Mouse (Mus musculus): ENCODE results near the gene Dzip1.
A peak's percentile ranks its signal among the peaks of the same experiment; 100 is the strongest.

Dzip1 gene

DNA sequence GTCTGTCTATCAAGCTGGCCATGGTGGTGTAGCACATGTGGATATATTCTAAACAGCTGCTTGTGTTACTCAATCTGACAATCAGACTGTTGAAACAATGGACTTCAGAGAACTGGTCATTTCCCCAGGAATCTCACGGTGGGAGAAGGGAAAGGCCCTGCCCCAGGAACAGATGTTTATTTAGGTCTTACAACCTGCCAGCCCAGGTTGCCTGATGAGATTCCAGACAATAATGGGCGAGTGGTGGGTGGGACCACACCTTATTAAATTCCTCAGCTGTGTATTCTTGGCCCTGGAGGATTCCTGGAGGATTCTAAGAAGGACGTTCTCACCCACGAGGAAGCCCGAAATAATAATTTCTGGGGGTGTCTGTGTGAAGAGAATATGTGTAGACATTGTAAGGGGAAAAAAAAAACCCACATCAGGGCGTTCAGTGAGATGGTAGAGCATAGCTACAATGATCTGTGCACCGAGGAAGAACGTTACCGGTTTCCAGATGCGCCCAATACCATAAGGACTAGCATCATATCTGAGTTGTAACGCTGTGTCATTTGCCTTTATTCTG is 46.8 kb downstream of the Dzip1 start:
- no peak for ATAC-seq (ENCODE audit: insufficient number of reproducible peaks, low FRiP score, low TSS enrichment)

GRCm38 (mm10) chr14:118874786-118875415 is 50.4 kb downstream of the Dzip1 start:
- no peak for ATAC-seq (ENCODE audit: insufficient number of reproducible peaks, low FRiP score, low TSS enrichment)

DNA sequence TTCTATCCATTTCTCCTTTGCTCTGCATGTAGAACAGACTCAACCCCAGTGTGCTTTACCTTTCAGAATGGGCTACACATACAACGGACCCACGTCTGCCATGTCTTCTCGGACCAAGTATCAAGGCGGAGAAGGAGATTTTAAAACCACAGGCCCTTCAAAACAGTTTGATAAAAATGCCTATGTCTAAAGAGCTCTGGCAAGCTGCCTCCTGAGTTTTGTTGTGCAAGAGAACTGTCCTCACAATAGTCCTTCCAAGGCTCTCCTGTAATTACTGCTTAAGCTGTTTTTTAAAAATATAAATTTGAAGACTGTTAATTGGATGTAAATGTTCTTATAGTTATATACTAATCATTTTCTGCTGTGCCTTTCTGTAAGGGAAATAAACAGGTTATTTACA is 51.1 kb downstream of the Dzip1 start:
- no peak for ATAC-seq (ENCODE audit: insufficient number of reproducible peaks, low FRiP score, low TSS enrichment)

DNA sequence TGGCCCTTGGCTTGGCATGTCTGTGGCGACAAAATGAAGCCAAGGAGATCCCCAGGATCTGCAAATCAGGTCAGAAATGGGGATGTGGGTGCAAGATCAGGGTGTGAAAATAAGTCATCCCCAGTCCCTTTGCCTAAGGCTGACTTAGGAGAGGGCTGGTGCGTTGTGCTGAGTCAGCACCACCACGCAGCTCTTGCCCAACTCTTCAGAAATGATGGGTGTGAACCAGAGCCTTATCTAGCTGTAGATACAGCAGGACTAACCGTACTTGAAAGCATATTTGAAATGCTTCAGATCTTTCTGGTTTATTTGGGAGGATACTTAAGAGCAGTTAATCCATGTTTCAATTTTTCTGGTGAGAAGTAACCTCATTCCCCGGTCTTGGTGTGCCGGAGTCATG is 55.5 kb downstream of the Dzip1 start:
- no peak for ATAC-seq (ENCODE audit: insufficient number of reproducible peaks, low FRiP score, low TSS enrichment)

- no peak for ATAC-seq (ENCODE audit: insufficient number of reproducible peaks, low FRiP score, low TSS enrichment)
Observed at GRCm38 (mm10) chr14:118868102-118868724, 57.0 kb downstream of the Dzip1 start.

DNA sequence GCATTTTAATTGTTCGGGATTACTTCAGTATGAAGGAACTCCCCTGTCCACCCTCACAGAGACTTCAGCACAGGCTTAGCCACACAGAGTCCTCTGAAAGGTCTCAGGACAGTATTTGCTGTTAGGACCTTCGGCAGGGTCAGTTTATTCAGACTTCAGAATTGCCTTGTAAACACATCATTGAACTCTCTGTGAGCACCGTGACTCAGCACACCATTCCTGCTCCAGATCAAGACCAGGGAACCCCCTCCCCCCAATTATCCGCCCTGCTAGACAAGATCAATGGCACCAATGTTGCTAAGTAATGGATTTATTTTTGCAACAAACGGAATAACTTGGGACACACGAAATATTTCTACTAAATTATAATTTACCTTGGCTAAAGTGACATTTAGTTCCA is 57.9 kb downstream of the Dzip1 start:
- ATAC-seq (ENCODE audit: insufficient number of reproducible peaks, low FRiP score, low TSS enrichment), result no peak

GRCm38 (mm10) chr14:118866014-118866811 is 59.0 kb downstream of the Dzip1 start:
- no peak for ATAC-seq (ENCODE audit: insufficient number of reproducible peaks, low FRiP score, low TSS enrichment)

DNA sequence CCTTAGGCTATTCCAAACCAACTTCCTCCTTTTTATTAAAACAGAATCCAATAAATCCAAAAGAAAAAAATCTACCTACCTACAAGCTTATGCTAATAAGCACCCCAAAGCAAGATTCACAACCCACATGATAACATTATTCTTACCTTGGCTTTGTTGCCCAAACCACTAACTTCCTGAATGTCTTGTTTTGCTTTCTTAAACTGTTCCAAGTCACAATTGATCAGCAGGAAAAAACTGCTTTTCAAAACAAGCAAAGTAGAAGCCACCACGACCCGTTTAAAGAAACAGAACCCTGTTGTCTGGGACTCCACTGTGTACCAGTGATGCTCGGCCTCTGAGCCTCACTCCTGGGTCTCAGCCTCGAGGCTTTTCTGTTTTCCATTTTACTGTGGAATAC is 60.4 kb downstream of the Dzip1 start:
- ATAC-seq (ENCODE audit: insufficient number of reproducible peaks, low FRiP score, low TSS enrichment), result no peak

DNA sequence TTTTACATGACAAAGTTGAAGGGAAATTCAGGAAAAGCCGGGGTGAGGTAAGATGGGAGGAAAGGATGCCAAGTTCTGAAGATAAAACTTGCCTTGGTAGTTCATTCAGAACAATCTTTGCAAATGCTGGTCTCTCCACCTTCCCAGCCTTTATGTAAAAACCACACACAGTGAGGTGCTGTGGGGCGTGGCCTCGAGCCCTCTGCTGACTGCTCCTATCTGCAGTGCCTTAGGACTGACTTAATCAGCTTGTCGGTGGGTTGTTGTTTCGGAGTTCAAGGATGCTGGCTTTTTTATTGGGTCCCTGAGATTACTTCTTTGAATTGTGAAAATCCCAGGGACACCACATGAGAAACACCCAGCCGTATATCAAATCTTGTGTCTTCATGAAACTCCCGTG is 63.0 kb downstream of the Dzip1 start:
- no peak for ATAC-seq (ENCODE audit: insufficient number of reproducible peaks, low FRiP score, low TSS enrichment)

GRCm38 (mm10) chr14:118858318-118858717 is 66.9 kb downstream of the Dzip1 start:
- no peak for ATAC-seq (ENCODE audit: insufficient number of reproducible peaks, low FRiP score, low TSS enrichment)

- ATAC-seq (ENCODE audit: insufficient number of reproducible peaks, low FRiP score, low TSS enrichment), result no peak
Observed at GRCm38 (mm10) chr14:118856563-118856962, 68.7 kb downstream of the Dzip1 start.

- 0 out of 2 replicates have a peak, but pooled peaks have one; percentile 21 for ATAC-seq (ENCODE audit: insufficient number of reproducible peaks, low FRiP score, low TSS enrichment)
Observed at GRCm38 (mm10) chr14:118855141-118855800, 70.0 kb downstream of the Dzip1 start.

- ATAC-seq (ENCODE audit: insufficient number of reproducible peaks, low FRiP score, low TSS enrichment), result no peak
Observed at GRCm38 (mm10) chr14:118854371-118855114, 70.7 kb downstream of the Dzip1 start.

- no peak for ATAC-seq (ENCODE audit: insufficient number of reproducible peaks, low FRiP score, low TSS enrichment)
Observed at GRCm38 (mm10) chr14:118851496-118852107, 73.7 kb downstream of the Dzip1 start.

- ATAC-seq (ENCODE audit: insufficient number of reproducible peaks, low FRiP score, low TSS enrichment), result no peak
Observed at GRCm38 (mm10) chr14:118850696-118851035, 74.6 kb downstream of the Dzip1 start.

GRCm38 (mm10) chr14:118850011-118850695 is 75.1 kb downstream of the Dzip1 start:
- ATAC-seq (ENCODE audit: insufficient number of reproducible peaks, low FRiP score, low TSS enrichment), result no peak

GRCm38 (mm10) chr14:118848171-118848570 is 77.1 kb downstream of the Dzip1 start:
- ATAC-seq (ENCODE audit: insufficient number of reproducible peaks, low FRiP score, low TSS enrichment), result no peak

DNA sequence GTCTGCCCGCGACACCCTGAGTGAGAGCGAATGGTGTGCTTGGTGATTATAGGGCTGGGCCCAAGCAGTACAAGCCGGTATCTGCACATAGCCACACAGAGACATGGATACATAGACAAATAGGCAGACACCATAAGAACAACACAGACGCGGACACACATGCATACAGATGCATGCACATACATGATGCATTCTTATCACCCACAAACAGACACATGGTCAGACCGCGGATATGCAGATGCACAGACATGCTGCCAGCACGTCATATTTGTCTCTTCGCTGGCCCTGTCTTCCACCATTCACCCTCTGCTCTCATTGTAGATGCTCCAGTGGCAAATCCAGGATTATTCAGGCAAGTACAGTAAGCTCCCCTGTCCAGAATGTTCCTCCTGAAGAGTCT is 78.4 kb downstream of the Dzip1 start:
- ATAC-seq (ENCODE audit: insufficient number of reproducible peaks, low FRiP score, low TSS enrichment), result no peak

GRCm38 (mm10) chr14:118842353-118842752 is 82.9 kb downstream of the Dzip1 start:
- no peak for ATAC-seq (ENCODE audit: insufficient number of reproducible peaks, low FRiP score, low TSS enrichment)

Data from cerebellum, adult (tissue).